Mouse (Mus musculus): Measurements from ENCODE around the gene Sgcd. TPM values are rescaled to one million over a fixed set of nuclear protein-coding genes. Genes with fewer than 3 reads are reported as not detected.

Sgcd gene
- not detected for polyA plus RNA-seq (2017; shearing (Covaris generic))

- ATAC-seq = no peak
These were observed at the start of gene Sgcd for GRCm38 (mm10) chr11:47988697-47989533. TSS of gene Sgcd (minus strand) at chr11:47988969.

- no peak for ATAC-seq
These were observed 49.3 kb upstream of the Sgcd start for GRCm38 (mm10) chr11:48038051-48038450.

GRCm38 (mm10) chr11:48012836-48013235 lies 24.1 kb upstream of the Sgcd start:
- ATAC-seq = no peak

GRCm38 (mm10) chr11:47988333-47988696 lies 454 bp downstream of the Sgcd start:
- ATAC-seq = no peak

- no peak for ATAC-seq
These were observed 889 bp downstream of the Sgcd start for GRCm38 (mm10) chr11:47987893-47988267.

GRCm38 (mm10) chr11:47987251-47987892 lies 1.4 kb downstream of the Sgcd start:
- no peak for ATAC-seq

- ATAC-seq = no peak
These were observed 6.6 kb downstream of the Sgcd start for GRCm38 (mm10) chr11:47982152-47982551.

GRCm38 (mm10) chr11:47981108-47981507 lies 7.7 kb downstream of the Sgcd start:
- no peak for ATAC-seq

GRCm38 (mm10) chr11:47953291-47953690 lies 35.5 kb downstream of the Sgcd start:
- ATAC-seq = no peak

GRCm38 (mm10) chr11:47952366-47952765 lies 36.4 kb downstream of the Sgcd start:
- ATAC-seq = no peak

GRCm38 (mm10) chr11:47939795-47940194 lies 49.0 kb downstream of the Sgcd start:
- no peak for ATAC-seq

- no peak for ATAC-seq
These were observed 71.2 kb downstream of the Sgcd start for GRCm38 (mm10) chr11:47917616-47918015.

- no peak for ATAC-seq
These were observed 97.1 kb downstream of the Sgcd start for GRCm38 (mm10) chr11:47891617-47892172.

- ATAC-seq = no peak
These were observed 98.5 kb downstream of the Sgcd start for GRCm38 (mm10) chr11:47890315-47890714.

GRCm38 (mm10) chr11:47885310-47885709 lies 103.5 kb downstream of the Sgcd start:
- no peak for ATAC-seq

- no peak for ATAC-seq
These were observed 105.2 kb downstream of the Sgcd start for GRCm38 (mm10) chr11:47883545-47883944.

GRCm38 (mm10) chr11:47876633-47877170 lies 112.1 kb downstream of the Sgcd start:
- ATAC-seq = no peak

- no peak for ATAC-seq
These were observed 142.9 kb downstream of the Sgcd start for GRCm38 (mm10) chr11:47845894-47846293.

- no peak for ATAC-seq
These were observed 155.5 kb downstream of the Sgcd start for GRCm38 (mm10) chr11:47833283-47833682.

- ATAC-seq = no peak
These were observed 178.5 kb downstream of the Sgcd start for GRCm38 (mm10) chr11:47810307-47810706.

GRCm38 (mm10) chr11:47804101-47804715 lies 184.6 kb downstream of the Sgcd start:
- ATAC-seq = no peak

GRCm38 (mm10) chr11:47777916-47778226 lies 210.9 kb downstream of the Sgcd start:
- ATAC-seq = no peak

GRCm38 (mm10) chr11:47777226-47777915 lies 211.4 kb downstream of the Sgcd start:
- no peak for ATAC-seq

All from CD4-positive, CD25-positive, alpha-beta regulatory T cell, adult 4 months (primary cell).